Mouse (Mus musculus): ENCODE data around the gene Tspan17. TPM values are rescaled to one million over a fixed set of nuclear protein-coding genes. Genes with fewer than 3 reads are reported as not detected.

Gene Tspan17
- polyA plus RNA-seq, 1 experiment from 2014 or later: 2.2 TPM

- peaks cover 3% of the 10 kb centered on the region; the same call in 1 of the 2 replicates for H3K27me3 ChIP-seq (ENCODE audit: insufficient read depth, low read length)
- DNase-seq (no peak), ATAC-seq (no peak)
- peaks cover 4% of the 10 kb centered on the region; the same call in 1 of the 2 replicates for H3K9me3 ChIP-seq (ENCODE audit: low read length)
- WGBS (ENCODE audit: insufficient replicate concordance): 64% methylated on average over 6 of the region's 6 CpGs
- H3K36me3 ChIP-seq (replicated peaks; ENCODE audit: insufficient read depth, low read length): no peaks in the 10 kb centered on the region
- H3K4me2 ChIP-seq (ENCODE audit: low read depth, low read length): no peak overlapping the region
- H3K4me1 ChIP-seq (ENCODE audit: insufficient read depth): no peaks in the 10 kb centered on the region
- H3K9ac ChIP-seq (replicated peaks): no peak overlapping the region
- no peak overlapping the region for H3K4me3 ChIP-seq (ENCODE audit: low read depth, low read length)
- TF ChIP-seq EP300 (IDR thresholded peaks at IDR 0.05; ENCODE audit: low read depth): no peak
- no peak for TF ChIP-seq CTCF (IDR thresholded peaks at IDR 0.05; ENCODE audit: low read depth)
- H3K27ac ChIP-seq (ENCODE audit: low read depth): no peak overlapping the region
Observed at GRCm38 (mm10) chr13:54839211-54839610, 50.0 kb downstream of the Tspan17 start.

GRCm38 (mm10) chr13:54844579-54844978 lies 55.4 kb downstream of the Tspan17 start:
- Histone ChIP-seq H3K36me3 (replicated peaks; ENCODE audit: insufficient read depth, low read length) (no peaks in the 10 kb centered on the region), H3K4me3 (ENCODE audit: low read depth, low read length) (no peak overlapping the region), H3K4me1 (ENCODE audit: insufficient read depth) (no peaks in the 10 kb centered on the region), H3K4me2 (ENCODE audit: low read depth, low read length) (no peak overlapping the region), H3K9me3 (ENCODE audit: low read length) (peaks cover 4% of the 10 kb centered on the region; the same call in 1 of the 2 replicates), H3K27ac (ENCODE audit: low read depth) (no peak overlapping the region), H3K9ac (replicated peaks) (no peak overlapping the region), H3K27me3 (ENCODE audit: insufficient read depth, low read length) (no peaks in the 10 kb centered on the region)
- TF ChIP-seq EP300 (IDR thresholded peaks at IDR 0.05; ENCODE audit: low read depth) (no peak), CTCF (IDR thresholded peaks at IDR 0.05; ENCODE audit: low read depth) (no peak)
- no peak for ATAC-seq
- 55% methylated on average over 8 of the region's 8 CpGs for WGBS (ENCODE audit: insufficient replicate concordance)
- no peak for DNase-seq

Other genes starting within 250 kb of the Tspan17 start
- gene 4833439L19Rik, start 223.9 kb upstream of the Tspan17 start, polyA plus RNA-seq (2015; fragmentation: Nextera tagmentation; extraction: Ambion mirVana): 40.9 and 41.6 TPM in 2 replicates
- gene Arl10, start 214.4 kb upstream of the Tspan17 start, polyA plus RNA-seq (2015; fragmentation: Nextera tagmentation; extraction: Ambion mirVana): 7.0 and 7.1 TPM in 2 replicates
- 41.1 and 42.3 TPM in 2 replicates for gene Nop16, start 199.3 kb upstream of the Tspan17 start, polyA plus RNA-seq (2015; fragmentation: Nextera tagmentation; extraction: Ambion mirVana)
- gene Higd2a, start 199.2 kb upstream of the Tspan17 start, polyA plus RNA-seq (2015; fragmentation: Nextera tagmentation; extraction: Ambion mirVana): 169 and 176 TPM in 2 replicates
- 29.0 and 30.2 TPM in 2 replicates for gene Cltb, start 178.0 kb upstream of the Tspan17 start, polyA plus RNA-seq (2015; fragmentation: Nextera tagmentation; extraction: Ambion mirVana)
- gene Faf2, start 167.6 kb upstream of the Tspan17 start, polyA plus RNA-seq (2015; fragmentation: Nextera tagmentation; extraction: Ambion mirVana): 27.8 and 28.1 TPM in 2 replicates
- gene Rnf44, start 95.5 kb upstream of the Tspan17 start, polyA plus RNA-seq (2015; fragmentation: Nextera tagmentation; extraction: Ambion mirVana): 26.2 and 28.2 TPM in 2 replicates
- gene Cdhr2, start 87.9 kb upstream of the Tspan17 start, polyA plus RNA-seq (2015; fragmentation: Nextera tagmentation; extraction: Ambion mirVana): 7.0 TPM in 2 replicates
- not detected in 2 replicates for gene Gprin1, start 39.5 kb upstream of the Tspan17 start, polyA plus RNA-seq (2015; fragmentation: Nextera tagmentation; extraction: Ambion mirVana)
- gene Sncb, start 22.8 kb upstream of the Tspan17 start, polyA plus RNA-seq (2015; fragmentation: Nextera tagmentation; extraction: Ambion mirVana): not detected in 2 replicates
- not detected in 2 replicates for gene Eif4e1b, start 5.4 kb upstream of the Tspan17 start, polyA plus RNA-seq (2015; fragmentation: Nextera tagmentation; extraction: Ambion mirVana)
- 0.55 and 0.56 TPM in 2 replicates for gene Unc5a, start 160.0 kb downstream of the Tspan17 start, polyA plus RNA-seq (2015; fragmentation: Nextera tagmentation; extraction: Ambion mirVana)
- gene Hk3, start 232.0 kb downstream of the Tspan17 start, polyA plus RNA-seq (2015; fragmentation: Nextera tagmentation; extraction: Ambion mirVana): 5.2 and 6.5 TPM in 2 replicates